Comparison of ENCODE assay signal across 19 mouse cellular contexts in genomic region chr10:18419508-18419907, GRCm38 (mm10).
DNase-seq lines count a peak whose midpoint lies in the region; ATAC-seq and TF ChIP-seq lines count a peak whose summit lies in the region.
"Had no signal": no experiment of that assay in that cellular context is flagged by ENCODE, and none has a peak within 500 bp of the region (broad histone marks: within the 10 kb centered on the region; RNA-seq: fewer than 3 reads in every experiment).

No protein-coding gene starts in this region.

- no peak for DNase-seq in embryonic facial prominence, embryonic 10.5 days (ENCODE audit: low spot score)
- no peak for DNase-seq in heart, postnatal 14 days
- no peak for DNase-seq in ES-E14 (ENCODE audit: low read depth, low spot score)
- DNase-seq in midbrain, embryonic 14.5 days, result peak; percentile 58
- DNase-seq in spleen, adult 18-20 months, result no peak
- DNase-seq: adrenal gland, adult 8-10 months; cerebellum, adult 11 months; cerebellum, postnatal 25 days; gastrocnemius, postnatal 10 days; kidney, adult 11 months; thymus, adult 18-20 months had no signal

- no peaks in the 10 kb centered on the region for H3K27me3 ChIP-seq in embryonic facial prominence, embryonic 12.5 days
- no peaks in the 10 kb centered on the region for H3K27me3 ChIP-seq in embryonic facial prominence, embryonic 10.5 days (replicated peaks; ENCODE audit: low read depth, poor library complexity, severe bottlenecking)
- H3K27me3 ChIP-seq in heart, embryonic 16.5 days (ENCODE audit: control insufficient read depth, insufficient read depth, low read length), result no peaks in the 10 kb centered on the region
- H3K27me3 ChIP-seq in midbrain, embryonic 14.5 days (ENCODE audit: control insufficient read depth, insufficient read depth, low read length), result no peaks in the 10 kb centered on the region
- H3K27me3 ChIP-seq: liver, embryonic 15.5 days had no signal

- no peaks in the 10 kb centered on the region for H3K36me3 ChIP-seq in embryonic facial prominence, embryonic 12.5 days
- H3K36me3 ChIP-seq in embryonic facial prominence, embryonic 10.5 days (replicated peaks), result peaks cover 20% of the 10 kb centered on the region
- no peaks in the 10 kb centered on the region for H3K36me3 ChIP-seq in heart, embryonic 16.5 days (ENCODE audit: control insufficient read depth, insufficient read depth)
- no peaks in the 10 kb centered on the region; the same call in 1 of the 2 replicates for H3K36me3 ChIP-seq in ES-E14 (ENCODE audit: control insufficient read depth, insufficient read depth, low read length, poor library complexity, severe bottlenecking)
- H3K36me3 ChIP-seq in midbrain, embryonic 14.5 days (ENCODE audit: control insufficient read depth, insufficient read depth, low read length), result no peaks in the 10 kb centered on the region
- H3K36me3 ChIP-seq: liver, embryonic 15.5 days had no signal

- no peak overlapping the region for H3K4me3 ChIP-seq in embryonic facial prominence, embryonic 12.5 days
- H3K4me3 ChIP-seq in embryonic facial prominence, embryonic 10.5 days, result no peak overlapping the region
- H3K4me3 ChIP-seq in heart, embryonic 16.5 days (ENCODE audit: low read length), result no peak overlapping the region
- H3K4me3 ChIP-seq in ES-E14 (ENCODE audit: insufficient read depth in 1 of 2, low read depth in 1 of 2, low read length in 2 of 2, poor library complexity in 1 of 2, severe bottlenecking in 1 of 2), result no peak overlapping the region
- H3K4me3 ChIP-seq in midbrain, embryonic 14.5 days (replicated peaks; ENCODE audit: low read depth, low read length), result no peak overlapping the region
- H3K4me3 ChIP-seq: erythroblast, embryonic 14.5 days; layer of hippocampus, adult 2 months; liver, embryonic 15.5 days had no signal

- WGBS in embryonic facial prominence, embryonic 12.5 days, result 60% methylated on average over 10 of the region's 10 CpGs
- WGBS in embryonic facial prominence, embryonic 10.5 days, result 74% methylated on average over 10 of the region's 10 CpGs
- WGBS in heart, embryonic 16.5 days, result 43% methylated on average over 10 of the region's 10 CpGs
- WGBS in midbrain, embryonic 14.5 days, result 34% methylated on average over 10 of the region's 10 CpGs

- no peak overlapping the region for H3K4me2 ChIP-seq in embryonic facial prominence, embryonic 12.5 days (replicated peaks)
- H3K4me2 ChIP-seq in heart, embryonic 16.5 days (ENCODE audit: low read depth, low read length), result no peak overlapping the region
- H3K4me2 ChIP-seq in midbrain, embryonic 14.5 days (ENCODE audit: low read length), result no peak overlapping the region
- H3K4me2 ChIP-seq: liver, embryonic 15.5 days had no signal

- intact Hi-C loops in heart, postnatal 14 days (cut with DNase I), result no loop called here

- H3K9me3 ChIP-seq in embryonic facial prominence, embryonic 12.5 days, result no peaks in the 10 kb centered on the region
- H3K9me3 ChIP-seq in embryonic facial prominence, embryonic 10.5 days, result no peaks in the 10 kb centered on the region
- H3K9me3 ChIP-seq in heart, embryonic 16.5 days (replicated peaks; ENCODE audit: control insufficient read depth, low read length), result no peaks in the 10 kb centered on the region
- no peaks in the 10 kb centered on the region for H3K9me3 ChIP-seq in ES-E14 (ENCODE audit: control insufficient read depth, insufficient read depth, low read depth, low read length)
- no peaks in the 10 kb centered on the region for H3K9me3 ChIP-seq in midbrain, embryonic 14.5 days (ENCODE audit: control insufficient read depth, low read length)
- H3K9me3 ChIP-seq: liver, embryonic 15.5 days had no signal

- no peak overlapping the region for H3K9ac ChIP-seq in embryonic facial prominence, embryonic 12.5 days
- no peak overlapping the region for H3K9ac ChIP-seq in heart, embryonic 16.5 days (ENCODE audit: low read length)
- no peak overlapping the region for H3K9ac ChIP-seq in ES-E14 (ENCODE audit: insufficient read depth, low read depth, low read length, poor library complexity, severe bottlenecking)
- H3K9ac ChIP-seq in midbrain, embryonic 14.5 days (replicated peaks; ENCODE audit: low read length), result no peak overlapping the region
- H3K9ac ChIP-seq: liver, embryonic 15.5 days had no signal

- 0 out of 2 replicates have a peak overlapping the region, but pooled peaks have one; percentile 11 for H3K27ac ChIP-seq in embryonic facial prominence, embryonic 12.5 days
- H3K27ac ChIP-seq in embryonic facial prominence, embryonic 10.5 days (replicated peaks), result no peak overlapping the region
- H3K27ac ChIP-seq in heart, embryonic 16.5 days (ENCODE audit: low read length), result peak overlapping the region; percentile 75
- H3K27ac ChIP-seq in ES-E14 (ENCODE audit: insufficient read depth, low read depth, low read length, poor library complexity, severe bottlenecking), result peak overlapping the region; percentile 42; the same call in 1 of the 2 replicates
- 0 out of 2 replicates have a peak overlapping the region, but pooled peaks have one; percentile 49 for H3K27ac ChIP-seq in midbrain, embryonic 14.5 days (replicated peaks; ENCODE audit: low read depth, low read length)
- H3K27ac ChIP-seq: kidney, postnatal 0 days; layer of hippocampus, adult 2 months; liver, embryonic 15.5 days had no signal

- in situ Hi-C loops in ES-E14 (cut with MboI; ENCODE audit: low sequenced_read_pairs in 2 of 2, unreplicated experiment in 2 of 2), result no loop called here

- H3K4me1 ChIP-seq in embryonic facial prominence, embryonic 12.5 days, result peaks cover 43% of the 10 kb centered on the region
- peaks cover 47% of the 10 kb centered on the region for H3K4me1 ChIP-seq in embryonic facial prominence, embryonic 10.5 days
- H3K4me1 ChIP-seq in heart, embryonic 16.5 days (ENCODE audit: control insufficient read depth, insufficient read depth, low read length), result peaks cover 36% of the 10 kb centered on the region
- peaks cover 29 to 33% of the 10 kb centered on the region in 2 experiments for H3K4me1 ChIP-seq in ES-E14 (ENCODE audit: control insufficient read depth in 2 of 2, insufficient read depth in 2 of 2, low read length in 2 of 2, poor library complexity in 1 of 2)
- peaks cover 13% of the 10 kb centered on the region for H3K4me1 ChIP-seq in midbrain, embryonic 14.5 days (ENCODE audit: control insufficient read depth, insufficient read depth, low read length)

- ATAC-seq in embryonic facial prominence, embryonic 12.5 days (ENCODE audit: insufficient number of reproducible peaks, insufficient read depth, low FRiP score, low TSS enrichment), result no peak
- no peak for ATAC-seq in heart, embryonic 16.5 days (replicated peaks; ENCODE audit: extremely low read depth, insufficient read depth, low FRiP score)
- peak; percentile 42; the same call in 1 of the 2 replicates for ATAC-seq in midbrain, embryonic 14.5 days (ENCODE audit: low FRiP score, low TSS enrichment)
- no peak for ATAC-seq in erythroblast, adult 5-6 weeks (replicated peaks; ENCODE audit: low FRiP score, poor library complexity, severe bottlenecking)
- ATAC-seq: CD4-positive, CD25-positive, alpha-beta regulatory T cell, adult 4 months had no signal

TF ChIP-seq in ES-E14, 5 proteins besides CTCF, POLR2A, EP300 and RAD21:
- TF ChIP-seq HCFC1 (IDR thresholded peaks at IDR 0.05; ENCODE audit: borderline replicate concordance, insufficient read depth, low read length), result no peak
